Mouse (Mus musculus) testis, adult 2 months (tissue): ENCODE data around the gene Itgb7. TPM values are rescaled to one million over a fixed set of nuclear protein-coding genes. Genes with fewer than 3 reads are reported as not detected.

Source experiments
- H3K27ac ChIP-seq: fragments of 200-500 bp; 2 replicates; pipeline ENCODE4 v1.5.1; 2012; ENCODE audit warnings: low read depth, low read length; ENCODE audit not compliant: control insufficient read depth, insufficient read depth
- H3K27me3 ChIP-seq: fragments of 200-500 bp; 2 replicates; pipeline ENCODE4 v1.6.1; 2012; ENCODE audit warnings: mild to moderate bottlenecking, low read length, moderate library complexity; ENCODE audit not compliant: control insufficient read depth, insufficient read depth
- H3K36me3 ChIP-seq: fragments of 200-500 bp; 2 replicates; pipeline ENCODE4 v1.6.1; 2012; ENCODE audit warnings: mild to moderate bottlenecking, low read length; ENCODE audit not compliant: control insufficient read depth, insufficient read depth
- H3K4me1 ChIP-seq: fragments of 200-500 bp; 2 replicates; pipeline ENCODE4 v1.6.1; 2012; ENCODE audit warnings: low read length; ENCODE audit not compliant: control insufficient read depth, insufficient read depth
- H3K4me3 ChIP-seq: fragments of 200-500 bp; 2 replicates; pipeline ENCODE4 v1.5.1; 2012; ENCODE audit warnings: low read depth, mild to moderate bottlenecking, low read length, moderate library complexity, mixed read lengths; ENCODE audit not compliant: control insufficient read depth
- CTCF ChIP-seq: fragments of 200-500 bp; IDR thresholded peaks from 2 replicates; pipeline ENCODE4 v1.5.1; 2012; ENCODE audit warnings: low read depth, mild to moderate bottlenecking, inconsistent platforms, low read length, moderate library complexity; ENCODE audit not compliant: control insufficient read depth, insufficient read depth, insufficient replicate concordance
- POLR2A ChIP-seq: fragments of 200-500 bp; IDR thresholded peaks from 2 replicates; pipeline ENCODE4 v1.6.1; 2012; ENCODE audit warnings: low read depth, mild to moderate bottlenecking, inconsistent platforms, low read length, moderate library complexity; ENCODE audit not compliant: control insufficient read depth
- polyA plus RNA-seq: library from polyadenylated mRNA; depleted of rRNA; stranded (reverse); fragments of >200 nt; gene quantifications from 2 replicates; pipeline ENCODE4 v1.2.3, GENCODE M21; 2012

Itgb7 gene
- polyA plus RNA-seq, 1 experiment: 0.23 TPM

GRCm38 (mm10) chr15:102186239-102186638, 45.5 kb downstream of the Itgb7 start:
- no peaks in the 10 kb centered on the region for H3K36me3 ChIP-seq
- no peak for TF ChIP-seq CTCF
- no peak for TF ChIP-seq POLR2A
- H3K27me3 ChIP-seq: no peaks in the 10 kb centered on the region
- H3K4me3 ChIP-seq: no peak overlapping the region
- no peak overlapping the region for H3K27ac ChIP-seq
- H3K4me1 ChIP-seq: peaks cover 5% of the 10 kb centered on the region

GRCm38 (mm10) chr15:102183076-102183475, 48.7 kb downstream of the Itgb7 start:
- Histone ChIP-seq H3K36me3 (no peaks in the 10 kb centered on the region), H3K4me1 (peaks cover 5% of the 10 kb centered on the region), H3K27me3 (no peaks in the 10 kb centered on the region), H3K27ac (no peak overlapping the region), H3K4me3 (no peak overlapping the region)
- no peak for TF ChIP-seq CTCF
- TF ChIP-seq POLR2A: no peak

- H3K27ac ChIP-seq: no peak overlapping the region
- no peak overlapping the region for H3K4me3 ChIP-seq
- no peaks in the 10 kb centered on the region for H3K27me3 ChIP-seq
- no peaks in the 10 kb centered on the region for H3K4me1 ChIP-seq
- TF ChIP-seq POLR2A (no peak), CTCF (no peak)
- no peaks in the 10 kb centered on the region for H3K36me3 ChIP-seq
Measured at GRCm38 (mm10) chr15:102179924-102180323, 51.8 kb downstream of the Itgb7 start.

- Histone ChIP-seq H3K27me3 (no peaks in the 10 kb centered on the region), H3K27ac (no peak overlapping the region), H3K4me3 (no peak overlapping the region), H3K36me3 (no peaks in the 10 kb centered on the region), H3K4me1 (no peaks in the 10 kb centered on the region)
- TF ChIP-seq CTCF (no peak), POLR2A (no peak)
Measured at GRCm38 (mm10) chr15:102179106-102179505, 52.6 kb downstream of the Itgb7 start.

- H3K4me3 ChIP-seq: no peak overlapping the region
- H3K36me3 ChIP-seq: no peaks in the 10 kb centered on the region
- no peaks in the 10 kb centered on the region for H3K4me1 ChIP-seq
- H3K27me3 ChIP-seq: no peaks in the 10 kb centered on the region
- TF ChIP-seq CTCF (peak; percentile 37; the same call in 1 of the 2 replicates), POLR2A (no peak)
- no peak overlapping the region for H3K27ac ChIP-seq
Measured at GRCm38 (mm10) chr15:102178279-102178678, 53.5 kb downstream of the Itgb7 start.

GRCm38 (mm10) chr15:102177417-102177816, 54.3 kb downstream of the Itgb7 start:
- H3K27me3 ChIP-seq: no peaks in the 10 kb centered on the region
- no peaks in the 10 kb centered on the region for H3K4me1 ChIP-seq
- H3K27ac ChIP-seq: no peak overlapping the region
- H3K36me3 ChIP-seq: no peaks in the 10 kb centered on the region
- H3K4me3 ChIP-seq: no peak overlapping the region
- TF ChIP-seq CTCF: no peak
- TF ChIP-seq POLR2A: no peak

GRCm38 (mm10) chr15:102176571-102177316, 55.0 kb downstream of the Itgb7 start:
- no peak for TF ChIP-seq POLR2A
- TF ChIP-seq CTCF: no peak
- H3K27me3 ChIP-seq: no peaks in the 10 kb centered on the region
- no peaks in the 10 kb centered on the region for H3K36me3 ChIP-seq
- H3K27ac ChIP-seq: no peak overlapping the region
- H3K4me3 ChIP-seq: no peak overlapping the region
- no peaks in the 10 kb centered on the region for H3K4me1 ChIP-seq
